Mouse (Mus musculus) liver, embryonic 13.5 days (tissue): ENCODE measurements around the gene Lexm. TPM values are rescaled to one million over a fixed set of nuclear protein-coding genes. Genes with fewer than 3 reads are reported as not detected.

Experiments used
- polyA plus RNA-seq: library from polyadenylated mRNA; unstranded; fragments of >200 nt; fragmentation: Nextera tagmentation; extraction: Ambion mirVana; gene quantifications from 2 replicates; pipeline ENCODE4 v1.2.1, GENCODE M21; 2015

Lexm gene
- polyA plus RNA-seq, 1 experiment from 2014 or later, result 0.30 TPM

Other genes with a start within 250 kb of the Lexm start
- 66.9 and 77.0 TPM in 2 replicates for gene Pcsk9, start 152.9 kb downstream of the Lexm start, polyA plus RNA-seq
- gene Bsnd, start 125.0 kb downstream of the Lexm start, polyA plus RNA-seq, result not detected in 2 replicates
- gene Dhcr24, start 56.2 kb downstream of the Lexm start, polyA plus RNA-seq, result 5.4 and 6.5 TPM in 2 replicates
- 0.03 and 0.06 TPM in 2 replicates for gene Ttc22, start 5.2 kb upstream of the Lexm start, polyA plus RNA-seq
- 5.4 and 6.7 TPM in 2 replicates for gene Pars2, start 33.8 kb upstream of the Lexm start, polyA plus RNA-seq
- gene Ttc4, start 61.7 kb upstream of the Lexm start, polyA plus RNA-seq, result 37.3 and 42.1 TPM in 2 replicates
- gene Mroh7, start 113.7 kb upstream of the Lexm start, polyA plus RNA-seq, result 0.06 and 0.15 TPM in 2 replicates
- gene Fam151a, start 116.6 kb upstream of the Lexm start, polyA plus RNA-seq, result 0.09 TPM in 1 of 2 replicates, not detected in the other
- 5.0 TPM in 2 replicates for gene Acot11, start 187.8 kb upstream of the Lexm start, polyA plus RNA-seq